Mouse (Mus musculus) liver, adult 2 months (tissue): ENCODE results near the gene Actl10.

Source experiments
- CTCF ChIP-seq: fragments of 200-500 bp; IDR thresholded peaks from 2 replicates; pipeline ENCODE4 v1.5.1; 2011; ENCODE audit warnings: low read depth, low read length, control low read depth
- POLR2A ChIP-seq: fragments of 200-500 bp; IDR thresholded peaks from 2 replicates; pipeline ENCODE4 v1.6.1; 2011; ENCODE audit warnings: low read length, control low read depth; ENCODE audit not compliant: insufficient read depth; ENCODE audit errors: extremely low read depth

- no peak for TF ChIP-seq CTCF
- TF ChIP-seq POLR2A, result no peak
These were observed 45.8 kb downstream of the Actl10 start for GRCm38 (mm10) chr2:154597399-154597798.
